Mouse (Mus musculus) hindbrain, postnatal 0 days (tissue): Measurements from ENCODE around the gene Irf4. TPM values are rescaled to one million over a fixed set of nuclear protein-coding genes. Genes with fewer than 3 reads are reported as not detected.

Experiments
- ATAC-seq: fragments of 200-750 bp; cut with Nextera tagmentation; 2 replicates; pipeline ENCODE4 v1.8.0; 2017; ENCODE audit warnings: mild to moderate bottlenecking, moderate TSS enrichment, moderate library complexity
- DNase-seq: peaks from one replicate; pipeline ENCODE4 v3.0.0-alpha.2; 2015; ENCODE audit warnings: low spot score
- H3K27ac ChIP-seq: fragments of 300-500 bp; sonication (generic); 2 replicates; pipeline ENCODE4 v1.5.1; 2014; ENCODE audit warnings: mild to moderate bottlenecking
- H3K27me3 ChIP-seq: fragments of 300-500 bp; sonication (generic); 2 replicates; pipeline ENCODE4 v1.6.1; 2014; ENCODE audit warnings: low read length, mixed read lengths; ENCODE audit not compliant: insufficient read depth
- H3K36me3 ChIP-seq: fragments of 300-500 bp; sonication (generic); 2 replicates; pipeline ENCODE4 v1.6.1; 2014; ENCODE audit warnings: low read length, mixed read lengths; ENCODE audit not compliant: insufficient read depth
- H3K4me1 ChIP-seq: fragments of 300-500 bp; sonication (generic); 2 replicates; pipeline ENCODE4 v1.6.1; 2014; ENCODE audit warnings: antibody characterized with exemption, low read length, mixed read lengths; ENCODE audit not compliant: insufficient read depth
- H3K4me2 ChIP-seq: fragments of 300-500 bp; sonication (generic); 2 replicates; pipeline ENCODE4 v1.6.1; 2014; ENCODE audit warnings: low read depth, mild to moderate bottlenecking, low read length, moderate library complexity, mixed read lengths
- H3K4me3 ChIP-seq: fragments of 300-500 bp; sonication (generic); 2 replicates; pipeline ENCODE4 v1.5.1; 2014; ENCODE audit warnings: low read length
- H3K9ac ChIP-seq: fragments of 300-500 bp; sonication (generic); replicated peaks from 2 replicates; pipeline ENCODE4 v1.6.1; 2014; ENCODE audit warnings: mild to moderate bottlenecking, low read length, moderate library complexity, mixed read lengths
- H3K9me3 ChIP-seq: fragments of 300-500 bp; sonication (generic); 2 replicates; pipeline ENCODE4 v1.6.1; 2016; ENCODE audit warnings: low read length, mixed read lengths
- CTCF ChIP-seq: IDR thresholded peaks from 2 replicates; pipeline ENCODE4 v1.5.1; 2016; ENCODE audit warnings: antibody characterized with exemption, control low read depth, low read depth
- WGBS: fragments of 180-500 bp; shearing (Covaris S2); extraction: QIAGEN DNeasy Blood & Tissue Kit; methylation state at CpG from one replicate; pipeline ENCODE4 v1.1.7; 2014; 5-methylcytosine and 5-hydroxymethylcytosine counted together
- polyA plus RNA-seq: library from polyadenylated mRNA; unstranded; fragments of >200 nt; fragmentation: Nextera tagmentation; extraction: Ambion mirVana; gene quantifications from 2 replicates; pipeline ENCODE4 v1.2.1, GENCODE M21; 2015
- total RNA-seq: library from RNA; depleted of rRNA; stranded (reverse); fragments of >200 nt; gene quantifications from 2 replicates; pipeline ENCODE4 v1.2.3, GENCODE M21; 2014

Irf4 gene
- total and polyA plus RNA-seq, 2 experiments from 2014 or later = 0.06 TPM; not detected in 1

GRCm38 (mm10) chr13:30747068-30747467 is 2.0 kb upstream of the Irf4 start:
- ATAC-seq (no peak), DNase-seq (no peak)
- Histone ChIP-seq H3K9me3 (no peaks in the 10 kb centered on the region), H3K4me2 (no peak overlapping the region), H3K9ac (no peak overlapping the region), H3K4me3 (no peak overlapping the region), H3K36me3 (no peaks in the 10 kb centered on the region), H3K27ac (no peak overlapping the region), H3K4me1 (peaks cover 18% of the 10 kb centered on the region), H3K27me3 (peaks cover 46% of the 10 kb centered on the region)
- 78% methylated on average over 5 of the region's 5 CpGs for WGBS
- TF ChIP-seq CTCF = no peak

GRCm38 (mm10) chr13:30747504-30747903 is 1.5 kb upstream of the Irf4 start:
- no peak for TF ChIP-seq CTCF
- no peaks in the 10 kb centered on the region for H3K36me3 ChIP-seq
- peaks cover 50% of the 10 kb centered on the region for H3K27me3 ChIP-seq
- H3K9ac ChIP-seq = no peak overlapping the region
- DNase-seq (no peak), ATAC-seq (no peak)
- peaks cover 18% of the 10 kb centered on the region for H3K4me1 ChIP-seq
- WGBS = 74% methylated on average over 11 of the region's 11 CpGs
- H3K9me3 ChIP-seq = no peaks in the 10 kb centered on the region
- H3K27ac ChIP-seq = no peak overlapping the region
- H3K4me2 ChIP-seq = no peak overlapping the region
- no peak overlapping the region for H3K4me3 ChIP-seq

GRCm38 (mm10) chr13:30748321-30748720 is 705 bp upstream of the Irf4 start:
- Histone ChIP-seq H3K4me2 (no peak overlapping the region), H3K9me3 (no peaks in the 10 kb centered on the region), H3K9ac (no peak overlapping the region), H3K4me3 (no peak overlapping the region), H3K36me3 (no peaks in the 10 kb centered on the region), H3K27ac (no peak overlapping the region), H3K27me3 (peaks cover 51% of the 10 kb centered on the region), H3K4me1 (peaks cover 18% of the 10 kb centered on the region)
- no peak for DNase-seq
- TF ChIP-seq CTCF = no peak
- 57% methylated on average over 11 of the region's 11 CpGs for WGBS
- no peak for ATAC-seq

GRCm38 (mm10) chr13:30749557-30750141 is 623 bp downstream of the Irf4 start:
- 5% methylated on average over 11 of the region's 11 CpGs for WGBS
- ATAC-seq = 0 out of 2 replicates have a peak, but pooled peaks have one; percentile 42
- peak overlapping the region; percentile 34 for H3K4me3 ChIP-seq

GRCm38 (mm10) chr13:30750461-30751303 is 1.7 kb downstream of the Irf4 start:
- H3K27me3 ChIP-seq = peaks cover 51% of the 10 kb centered on the region
- no peak for TF ChIP-seq CTCF
- 3% methylated on average over 33 of the region's 33 CpGs for WGBS
- ATAC-seq (peak; percentile 28; the same call in 1 of the 2 replicates), DNase-seq (peak; percentile 31)
- no peaks in the 10 kb centered on the region for H3K36me3 ChIP-seq
- H3K27ac ChIP-seq = no peak overlapping the region
- H3K4me2 ChIP-seq = peak overlapping the region; percentile 86
- peak overlapping the region; percentile 34 for H3K4me3 ChIP-seq
- H3K4me1 ChIP-seq = peaks cover 18% of the 10 kb centered on the region
- H3K9me3 ChIP-seq = no peaks in the 10 kb centered on the region
- H3K9ac ChIP-seq = no peak overlapping the region

More at GRCm38 (mm10) chr13:30749557-30750141, 623 bp downstream of the Irf4 start:
- peak overlapping the region; percentile 86 for H3K4me2 ChIP-seq
- peaks cover 18% of the 10 kb centered on the region for H3K4me1 ChIP-seq
- H3K9me3 ChIP-seq = no peaks in the 10 kb centered on the region
- H3K36me3 ChIP-seq = no peaks in the 10 kb centered on the region
- H3K9ac ChIP-seq = no peak overlapping the region
- no peak for TF ChIP-seq CTCF
- no peak for DNase-seq
- H3K27me3 ChIP-seq = peaks cover 51% of the 10 kb centered on the region
- no peak overlapping the region for H3K27ac ChIP-seq

- H3K4me3 ChIP-seq = no peak overlapping the region
- H3K4me2 ChIP-seq = no peak overlapping the region
- H3K27me3 ChIP-seq = peaks cover 51% of the 10 kb centered on the region
- ATAC-seq (no peak), DNase-seq (no peak)
- H3K4me1 ChIP-seq = peaks cover 18% of the 10 kb centered on the region
- TF ChIP-seq CTCF = no peak
- no peak overlapping the region for H3K27ac ChIP-seq
- 23% methylated on average over 6 of the region's 6 CpGs for WGBS
- H3K9ac ChIP-seq = no peak overlapping the region
- H3K9me3 ChIP-seq = no peaks in the 10 kb centered on the region
- no peaks in the 10 kb centered on the region for H3K36me3 ChIP-seq
Measured at GRCm38 (mm10) chr13:30751304-30751580, 2.2 kb downstream of the Irf4 start.
